ENCODE assay signal across 18 mouse cellular contexts in genomic region chr9:49528026-49528425, GRCm38 (mm10). TPM values are rescaled to one million over a fixed set of nuclear protein-coding genes. Genes with fewer than 3 reads are reported as not detected.
"Had no signal": no experiment of that assay in that cellular context is flagged by ENCODE, and none has a peak within 500 bp of the region (broad histone marks: within the 10 kb centered on the region; RNA-seq: fewer than 3 reads in every experiment).

No protein-coding gene starts in this region.

- H3K4me1 ChIP-seq: stomach, embryonic 15.5 days had no signal

- H3K9ac ChIP-seq: limb, embryonic 12.5 days; limb, embryonic 15.5 days; liver, embryonic 14.5 days; liver, postnatal 0 days; lung, embryonic 14.5 days; neural tube, embryonic 12.5 days; stomach, embryonic 15.5 days had no signal

- H3K27ac ChIP-seq: limb, embryonic 12.5 days; limb, embryonic 15.5 days; liver, embryonic 14.5 days; macrophage; stomach, embryonic 15.5 days had no signal

- H3K36me3 ChIP-seq: limb, embryonic 15.5 days; stomach, embryonic 15.5 days had no signal

- H3K4me3 ChIP-seq: limb, embryonic 12.5 days; limb, embryonic 15.5 days; neural tube, embryonic 12.5 days; stomach, embryonic 15.5 days had no signal

- H3K27me3 ChIP-seq: limb, embryonic 12.5 days; limb, embryonic 15.5 days; neural tube, embryonic 12.5 days; stomach, embryonic 15.5 days had no signal

- H3K9me3 ChIP-seq: limb, embryonic 12.5 days; limb, embryonic 15.5 days; neural tube, embryonic 12.5 days; stomach, embryonic 15.5 days had no signal

- H3K4me2 ChIP-seq: limb, embryonic 12.5 days; limb, embryonic 15.5 days; liver, embryonic 11.5 days; lung, embryonic 14.5 days; neural tube, embryonic 12.5 days; stomach, embryonic 15.5 days had no signal

- DNase-seq: kidney, adult 18-20 months; kidney, adult 9 months; kidney, postnatal 14 days; kidney, postnatal 4 days; left cerebral cortex, postnatal 4 days; liver, postnatal 0 days; lung, embryonic 14.5 days; thymus, postnatal 25 days had no signal

- ATAC-seq: inflammation-experienced regulatory T-cells, adult 6 months; intestine, embryonic 16.5 days; liver, postnatal 0 days; lung, postnatal 0 days had no signal

RNA-seq across cellular contexts. Expression of gene Ttc12, which starts 42.0 kb away (rescaled TPM):
- polyA plus RNA-seq: inflammation-experienced regulatory T-cells, adult 6 months had no signal
